Mouse (Mus musculus) embryonic fibroblast, embryonic 13.5 days (primary cell): ENCODE data around the gene Rbpj. TPM values are rescaled to one million over a fixed set of nuclear protein-coding genes. Genes with fewer than 3 reads are reported as not detected.

Experiments
- H3K27ac ChIP-seq: 2 replicates; pipeline ENCODE4 v1.5.1; 2012; ENCODE audit warnings: low read length, control low read depth, inconsistent platforms; ENCODE audit not compliant: insufficient read depth
- H3K4me1 ChIP-seq: 2 replicates; pipeline ENCODE4 v1.6.1; 2011; ENCODE audit warnings: low read length; ENCODE audit not compliant: control insufficient read depth, insufficient read depth
- H3K4me3 ChIP-seq: 2 replicates; pipeline ENCODE4 v1.5.1; 2011; ENCODE audit warnings: mild to moderate bottlenecking, control low read depth, low read length; ENCODE audit not compliant: insufficient read depth
- CTCF ChIP-seq: IDR thresholded peaks from 2 replicates; pipeline ENCODE4 v1.5.1; 2011; ENCODE audit warnings: mild to moderate bottlenecking, control low read depth, low read length, moderate library complexity, borderline replicate concordance; ENCODE audit not compliant: insufficient read depth
- POLR2A ChIP-seq: IDR thresholded peaks from 2 replicates; pipeline ENCODE4 v1.6.1; 2011; ENCODE audit warnings: low read depth, mild to moderate bottlenecking, control low read depth, low read length, moderate library complexity
- polyA plus RNA-seq: library from polyadenylated mRNA; stranded (reverse); fragments of >200 nt; gene quantifications from 2 replicates; pipeline ENCODE4 v1.2.4, GENCODE M21; 2011; ENCODE audit warnings: low read depth; ENCODE audit not compliant: missing spikeins, insufficient read length

The Rbpj gene
- polyA plus RNA-seq, 1 experiment = 98.7 TPM

GRCm38 (mm10) chr5:53584069-53584767 lies 118.3 kb downstream of the Rbpj start:
- Histone ChIP-seq H3K4me1 (peaks cover 5% of the 10 kb centered on the region), H3K27ac (no peak overlapping the region), H3K4me3 (no peak overlapping the region)
- no peak for TF ChIP-seq CTCF
- TF ChIP-seq POLR2A = no peak

DNA sequence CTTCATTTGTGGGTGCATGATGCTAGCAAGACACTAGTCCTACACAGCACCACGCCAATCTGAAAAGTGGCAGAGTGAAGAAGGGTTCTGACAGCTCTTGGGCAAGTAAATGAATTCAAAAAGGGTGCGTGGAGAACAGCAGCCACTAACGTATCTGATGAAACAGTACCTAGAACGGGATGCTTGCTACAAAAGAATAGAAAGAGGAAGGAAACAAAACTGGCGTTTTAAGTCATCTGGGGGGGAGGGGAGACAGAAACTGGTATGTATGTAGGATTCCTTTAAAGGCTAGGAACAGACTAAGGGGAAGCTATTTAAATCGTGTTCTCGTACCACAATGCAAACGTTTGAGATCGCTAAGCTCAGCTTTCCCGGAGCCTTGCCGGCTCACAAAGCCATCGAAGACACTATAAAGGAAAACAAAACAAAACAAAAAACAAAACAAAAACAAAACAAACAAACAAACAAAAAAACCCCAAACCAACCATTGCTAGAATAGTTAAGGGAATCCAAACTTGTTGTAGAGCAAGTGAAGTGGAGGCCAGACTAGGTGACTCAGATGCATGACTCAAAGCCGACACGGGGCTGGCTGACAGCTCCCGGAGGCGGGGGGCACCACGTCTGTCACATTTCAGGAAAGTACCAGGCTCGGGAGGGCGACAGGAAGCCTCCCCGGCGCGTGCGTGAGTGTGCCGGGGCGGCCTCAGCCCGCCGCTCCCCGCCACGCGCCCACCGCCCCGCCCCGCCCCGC lies 122.6 kb downstream of the Rbpj start:
- H3K4me3 ChIP-seq = peak overlapping the region; percentile 5
- H3K27ac ChIP-seq = peak overlapping the region; percentile 77
- TF ChIP-seq POLR2A = peak; percentile 25
- TF ChIP-seq CTCF = no peak
- H3K4me1 ChIP-seq = peaks cover 5% of the 10 kb centered on the region

- H3K4me1 ChIP-seq = peaks cover 5% of the 10 kb centered on the region
- peak overlapping the region; percentile 76 for H3K4me3 ChIP-seq
- no peak for TF ChIP-seq POLR2A
- TF ChIP-seq CTCF = no peak
- peak overlapping the region; percentile 67 for H3K27ac ChIP-seq
These were observed 123.4 kb downstream of the Rbpj start for GRCm38 (mm10) chr5:53589172-53589960.

- TF ChIP-seq POLR2A (peak; percentile 54), CTCF (no peak)
- Histone ChIP-seq H3K4me3 (peak overlapping the region; percentile 76), H3K4me1 (peaks cover 7% of the 10 kb centered on the region), H3K27ac (peak overlapping the region; percentile 85)
These were observed 124.3 kb downstream of the Rbpj start for GRCm38 (mm10) chr5:53590179-53590765.

DNA sequence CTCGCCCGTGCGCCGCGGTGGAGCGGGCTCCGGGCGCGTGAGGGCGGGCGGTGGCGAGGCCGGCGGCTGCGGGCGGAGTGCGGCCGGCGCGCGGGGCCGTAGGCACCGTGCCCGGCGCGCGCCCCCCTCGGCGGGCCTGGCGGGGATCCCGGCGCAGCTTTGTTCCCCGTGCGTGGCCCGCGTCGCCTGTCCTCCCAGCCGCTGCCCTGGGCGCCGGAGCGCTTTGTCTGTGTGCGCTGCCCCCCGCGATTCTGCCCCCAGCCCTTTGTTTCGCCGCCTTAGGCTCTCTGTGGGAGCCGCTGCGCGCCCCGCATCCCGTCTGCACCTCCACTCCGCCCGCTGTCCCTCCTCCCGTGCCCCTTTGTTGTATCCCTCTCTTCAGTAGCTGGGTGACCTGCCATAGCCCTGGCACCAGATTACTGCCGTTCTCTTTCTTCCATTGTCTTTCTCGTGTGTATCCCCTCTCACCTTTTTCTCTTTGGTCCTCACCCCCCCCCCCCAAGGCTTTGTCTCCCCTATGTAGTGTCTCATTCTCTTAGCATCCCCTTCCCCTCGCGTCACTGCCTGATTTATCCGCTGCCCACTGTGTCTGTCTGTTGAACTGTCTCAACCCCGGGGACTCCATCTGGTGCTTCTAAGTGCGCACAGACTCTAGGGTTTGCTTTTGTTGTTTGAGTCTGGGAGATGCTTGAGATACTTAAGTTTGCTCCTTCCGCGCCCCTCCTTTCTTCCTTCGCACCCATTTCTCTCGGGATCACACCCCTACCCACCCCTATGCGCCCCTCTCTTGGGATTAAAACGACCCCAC lies 125.1 kb downstream of the Rbpj start:
- peaks cover 7% of the 10 kb centered on the region for H3K4me1 ChIP-seq
- TF ChIP-seq POLR2A (no peak; the same call in 1 of the 2 replicates), CTCF (no peak)
- peak overlapping the region; percentile 93 for H3K4me3 ChIP-seq
- peak overlapping the region; percentile 79 for H3K27ac ChIP-seq

GRCm38 (mm10) chr5:53591683-53592050 lies 125.7 kb downstream of the Rbpj start:
- TF ChIP-seq POLR2A = no peak; the same call in 1 of the 2 replicates
- TF ChIP-seq CTCF = no peak
- H3K4me1 ChIP-seq = peaks cover 9% of the 10 kb centered on the region
- H3K4me3 ChIP-seq = peak overlapping the region; percentile 93
- peak overlapping the region; percentile 79 for H3K27ac ChIP-seq

DNA sequence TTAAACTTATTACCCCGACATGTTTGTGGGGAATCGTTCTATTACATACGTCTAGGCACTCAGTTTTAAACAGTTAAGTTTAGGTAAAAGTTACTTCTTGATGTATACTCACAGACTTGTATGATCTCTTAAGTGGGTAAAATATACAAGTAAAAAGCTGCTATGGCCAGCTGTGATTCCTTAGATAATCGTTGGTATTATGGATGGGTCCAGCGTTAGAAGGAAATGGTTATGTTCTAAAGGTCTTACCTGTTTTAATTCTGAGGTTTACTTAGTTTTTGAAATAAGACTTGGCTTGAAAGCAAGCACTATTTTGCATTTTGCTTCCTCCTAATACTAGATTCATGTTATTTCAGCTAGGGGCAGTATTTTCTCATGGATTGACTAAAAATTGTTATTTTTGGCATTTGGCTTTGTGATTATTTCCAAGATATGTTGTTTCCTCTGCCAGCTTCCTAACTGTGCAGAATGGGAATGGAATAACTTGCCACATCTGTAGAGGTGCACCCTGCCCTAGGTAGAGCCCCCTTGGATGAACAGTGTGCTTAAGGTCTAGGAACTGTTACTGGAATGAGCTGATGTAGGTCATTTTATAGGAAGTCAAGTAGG lies 127.2 kb downstream of the Rbpj start:
- Histone ChIP-seq H3K4me1 (peaks cover 11% of the 10 kb centered on the region), H3K4me3 (peak overlapping the region; percentile 56), H3K27ac (no peak overlapping the region)
- TF ChIP-seq CTCF = no peak

DNA sequence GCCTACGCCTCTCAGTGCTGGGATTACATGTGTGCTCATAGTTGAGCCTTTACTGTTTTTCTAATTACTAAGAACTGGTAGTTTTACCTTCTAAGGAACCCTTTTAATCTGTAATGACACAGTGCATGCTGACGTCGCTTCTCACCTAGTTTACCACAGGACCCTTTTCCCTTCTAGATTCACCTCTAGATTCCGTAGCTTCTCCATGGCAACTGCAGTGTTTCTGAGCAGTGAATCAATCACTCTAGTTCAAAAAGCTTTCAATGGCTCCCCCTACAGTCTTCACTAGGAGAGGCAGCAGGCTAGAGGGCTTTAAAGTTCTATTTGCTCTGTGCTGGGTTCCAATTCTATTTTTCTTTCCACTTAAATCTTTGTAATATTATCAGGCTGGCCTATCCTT lies 128.3 kb downstream of the Rbpj start:
- no peak overlapping the region for H3K27ac ChIP-seq
- peak overlapping the region; percentile 64 for H3K4me3 ChIP-seq
- TF ChIP-seq CTCF = no peak
- no peak for TF ChIP-seq POLR2A
- peaks cover 6% of the 10 kb centered on the region for H3K4me1 ChIP-seq

GRCm38 (mm10) chr5:53598510-53598909 lies 132.6 kb downstream of the Rbpj start:
- H3K4me1 ChIP-seq = peaks cover 13% of the 10 kb centered on the region
- TF ChIP-seq CTCF = no peak
- no peak for TF ChIP-seq POLR2A
- no peak overlapping the region for H3K27ac ChIP-seq
- H3K4me3 ChIP-seq = no peak overlapping the region
